In genomic region chr2:80638364-80639241, GRCm38 (mm10) we compare ENCODE assay signal across 8 mouse cellular contexts. TPM values are rescaled to one million over a fixed set of nuclear protein-coding genes. Genes with fewer than 3 reads are reported as not detected.
DNase-seq lines count a peak whose midpoint lies in the region; ATAC-seq and TF ChIP-seq lines count a peak whose summit lies in the region.

No protein-coding gene starts in this region.

- TF ChIP-seq CTCF in lung, adult 2 months (IDR thresholded peaks at IDR 0.05; ENCODE audit: insufficient read depth, low read length) = no peak

- no peak for TF ChIP-seq POLR2A in lung, adult 2 months (IDR thresholded peaks at IDR 0.05; ENCODE audit: borderline replicate concordance, extremely low read depth, low read depth, low read length)

- H3K27me3 ChIP-seq in forebrain, embryonic 14.5 days (replicated peaks; ENCODE audit: control insufficient read depth, insufficient read depth, low read length) = no peaks in the 10 kb centered on the region

- H3K36me3 ChIP-seq in forebrain, embryonic 14.5 days (ENCODE audit: control insufficient read depth, insufficient read depth, low read length) = peaks cover 9% of the 10 kb centered on the region

- H3K9ac ChIP-seq in forebrain, embryonic 14.5 days (ENCODE audit: low read length) = peak overlapping the region; percentile 79

- ATAC-seq in forebrain, embryonic 14.5 days = peak; percentile 98
- peak; percentile 99 for ATAC-seq in neutrophil, adult 5-6 weeks (ENCODE audit: extremely low read depth, insufficient number of reproducible peaks, low FRiP score, poor library complexity, severe bottlenecking)

- peak overlapping the region; percentile 87 for H3K4me3 ChIP-seq in forebrain, embryonic 14.5 days (ENCODE audit: low read depth, low read length)
- peak overlapping the region; percentile 91 for H3K4me3 ChIP-seq in lung, adult 2 months (replicated peaks; ENCODE audit: extremely low read depth, low read depth, low read length)

- DNase-seq in ES-CJ7 (ENCODE audit: low read depth, low spot score) = peak; percentile 93
- DNase-seq in cerebellum, adult 11 months = peak; percentile 89
- peak; percentile 96 for DNase-seq in forebrain, embryonic 14.5 days (ENCODE audit: low spot score)
- peak; percentile 74 for DNase-seq in heart, postnatal 25 days (ENCODE audit: low spot score)
- DNase-seq in layer of hippocampus, adult 18-20 months (ENCODE audit: low spot score in 2 of 2) = peak; percentile 86 to 96
- peak; percentile 93 for DNase-seq in lung, adult 2 months
- DNase-seq in thymus, adult 18-20 months = peak; percentile 72 to 77

- WGBS in forebrain, embryonic 14.5 days = under 1% methylated on average over 45 of the region's 45 CpGs
- under 1% methylated on average over 45 of the region's 45 CpGs for WGBS in lung, adult 2 months

- peak overlapping the region; percentile 75 for H3K27ac ChIP-seq in forebrain, embryonic 14.5 days (ENCODE audit: low read depth, low read length)

- peak overlapping the region; percentile 64 for H3K4me2 ChIP-seq in forebrain, embryonic 14.5 days (ENCODE audit: low read length)

- H3K9me3 ChIP-seq in forebrain, embryonic 14.5 days (replicated peaks; ENCODE audit: control insufficient read depth, low read length) = no peaks in the 10 kb centered on the region

- H3K4me1 ChIP-seq in forebrain, embryonic 14.5 days (ENCODE audit: control insufficient read depth, insufficient read depth, low read length) = peaks cover 4% of the 10 kb centered on the region
- H3K4me1 ChIP-seq in lung, adult 2 months (ENCODE audit: control insufficient read depth, insufficient read depth, low read length) = no peaks in the 10 kb centered on the region; the same call in none of the 2 replicates

- intact Hi-C loops in heart, postnatal 25 days (cut with DNase I) = loop anchor here (1.0 to 10.0 kb wide), 2 partner anchors 57 to 324 kb away; partner anchors contain the start of genes Dnajc10 and Nckap1

RNA-seq across cellular contexts. Expression of gene Nup35, which starts 21.6 kb away (rescaled TPM):
- polyA plus RNA-seq in forebrain, embryonic 14.5 days (2014; fragmentation: Nextera tagmentation; extraction: Ambion mirVana) = 66.1 and 66.6 TPM in 2 replicates
- total RNA-seq in heart, postnatal 25 days (2021) = 1 to 10 TPM; 5.6 to 7.1 TPM
- total RNA-seq in layer of hippocampus, adult 18-20 months (2021) = 10 to 100 TPM; 16.1 to 18.2 TPM
- 14.1 and 19.5 TPM in 2 replicates for polyA plus RNA-seq in lung, adult 2 months (2012; rRNA removed)
- total RNA-seq in neutrophil, adult 5-6 weeks (2017) = 18.9 and 26.6 TPM in 2 replicates

RNA-seq across cellular contexts. Expression of gene Dusp19, which starts 21.8 kb away (rescaled TPM):
- 18.8 and 19.7 TPM in 2 replicates for polyA plus RNA-seq in forebrain, embryonic 14.5 days (2014; fragmentation: Nextera tagmentation; extraction: Ambion mirVana)
- 1 to 10 TPM; 8.8 to 9.9 TPM for total RNA-seq in heart, postnatal 25 days (2021)
- 10 to 100 TPM; 27.5 to 29.0 TPM for total RNA-seq in layer of hippocampus, adult 18-20 months (2021)
- polyA plus RNA-seq in lung, adult 2 months (2012; rRNA removed) = 3.6 and 5.3 TPM in 2 replicates
- 3.9 and 4.1 TPM in 2 replicates for total RNA-seq in neutrophil, adult 5-6 weeks (2017)

RNA-seq across cellular contexts. Expression of gene Nckap1, which starts 57.4 kb away (rescaled TPM):
- 71.3 and 76.9 TPM in 2 replicates for polyA plus RNA-seq in forebrain, embryonic 14.5 days (2014; fragmentation: Nextera tagmentation; extraction: Ambion mirVana)
- total RNA-seq in heart, postnatal 25 days (2021) = 10 to 100 TPM; 58.3 to 67.0 TPM
- 100 to 1,000 TPM; 508 to 535 TPM for total RNA-seq in layer of hippocampus, adult 18-20 months (2021)
- 25.2 and 36.4 TPM in 2 replicates for polyA plus RNA-seq in lung, adult 2 months (2012; rRNA removed)
- total RNA-seq in neutrophil, adult 5-6 weeks (2017) = 4.8 and 8.0 TPM in 2 replicates

Comparison
In these comparisons a context has a peak if more than half of its experiments do, and no peak if none do; other contexts are left out.
1. Peak in every context shown above with its lines: DNase-seq, ATAC-seq, H3K4me3 ChIP-seq and H3K27ac ChIP-seq.